Mouse (Mus musculus) limb, embryonic 15.5 days (tissue): ENCODE results near the gene Dnajc12. TPM values are rescaled to one million over a fixed set of nuclear protein-coding genes. Genes with fewer than 3 reads are reported as not detected.
"Not testable (repeated sequence)": the region's sequence is repeated elsewhere in the genome, so short reads cannot be mapped to it uniquely, and the experiment has no call there.

Source experiments
- ATAC-seq: fragments of 200-750 bp; cut with Nextera tagmentation; 2 replicates; pipeline ENCODE4 v1.8.0; 2017; ENCODE audit warnings: low read depth, moderate TSS enrichment; ENCODE audit not compliant: insufficient number of reproducible peaks, low FRiP score, low TSS enrichment
- H3K27ac ChIP-seq: fragments of 300-500 bp; sonication (generic); 2 replicates; pipeline ENCODE4 v1.5.1; 2015; ENCODE audit warnings: moderate library complexity, mild to moderate bottlenecking, inconsistent platforms
- H3K27me3 ChIP-seq: fragments of 300-500 bp; sonication (generic); 2 replicates; pipeline ENCODE4 v1.6.1; 2015; ENCODE audit warnings: inconsistent platforms
- H3K36me3 ChIP-seq: fragments of 300-500 bp; sonication (generic); 2 replicates; pipeline ENCODE4 v1.6.1; 2015; ENCODE audit warnings: inconsistent platforms
- H3K4me1 ChIP-seq: fragments of 300-500 bp; sonication (generic); 2 replicates; pipeline ENCODE4 v1.6.1; 2015; ENCODE audit warnings: inconsistent platforms
- H3K4me2 ChIP-seq: fragments of 300-500 bp; sonication (generic); 2 replicates; pipeline ENCODE4 v1.6.1; 2015; ENCODE audit warnings: mild to moderate bottlenecking, inconsistent platforms
- H3K4me3 ChIP-seq: fragments of 300-500 bp; sonication (generic); 2 replicates; pipeline ENCODE4 v1.5.1; 2015; ENCODE audit warnings: mild to moderate bottlenecking, inconsistent platforms
- H3K9ac ChIP-seq: fragments of 300-500 bp; sonication (generic); 2 replicates; pipeline ENCODE4 v1.6.1; 2015; ENCODE audit warnings: inconsistent platforms
- H3K9me3 ChIP-seq: fragments of 300-500 bp; sonication (generic); 2 replicates; pipeline ENCODE4 v1.6.1; 2016; ENCODE audit warnings: inconsistent platforms
- WGBS: fragments of 180-500 bp; shearing (Covaris S2); methylation state at CpG from one replicate; pipeline ENCODE4 v1.1.7; 2015; 5-methylcytosine and 5-hydroxymethylcytosine counted together
- polyA plus RNA-seq: library from polyadenylated mRNA; unstranded; fragments of >200 nt; fragmentation: Nextera tagmentation; extraction: Ambion mirVana; gene quantifications from 2 replicates; pipeline ENCODE4 v1.2.1, GENCODE M21; 2015

Gene Dnajc12
- polyA plus RNA-seq, 1 experiment from 2014 or later, result 8.3 TPM

DNA sequence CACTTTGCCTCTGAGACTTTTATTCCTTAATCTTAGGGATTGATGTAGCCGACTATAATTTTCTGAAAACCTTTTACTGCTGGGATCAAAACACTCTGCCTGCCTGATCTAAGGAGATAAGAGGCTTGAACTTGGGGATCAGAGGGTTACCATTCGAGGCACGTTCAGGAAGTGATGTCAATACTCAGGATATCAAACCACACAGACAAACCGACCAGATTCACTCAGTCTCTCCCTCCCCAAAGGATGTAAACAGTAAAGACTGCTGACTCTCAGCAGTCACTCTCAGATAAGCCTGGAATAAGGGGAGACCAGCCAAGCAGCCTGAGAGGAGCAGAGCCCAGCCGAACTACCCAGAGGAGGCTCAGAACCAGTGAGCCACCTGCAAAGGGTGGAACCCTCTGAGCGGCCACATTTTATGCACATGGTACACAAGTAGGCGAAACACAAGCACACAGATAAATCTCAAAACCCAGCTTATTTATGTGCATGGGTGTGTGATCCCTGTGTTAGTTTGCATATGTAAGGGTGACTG is 57.5 kb downstream of the Dnajc12 start:
- H3K27ac ChIP-seq, result no peak overlapping the region
- no peak overlapping the region for H3K9ac ChIP-seq
- H3K27me3 ChIP-seq, result no peaks in the 10 kb centered on the region
- H3K4me2 ChIP-seq, result no peak overlapping the region
- no peaks in the 10 kb centered on the region for H3K4me1 ChIP-seq
- no peak for ATAC-seq
- no peak overlapping the region for H3K4me3 ChIP-seq
- H3K9me3 ChIP-seq, result no peaks in the 10 kb centered on the region
- H3K36me3 ChIP-seq, result no peaks in the 10 kb centered on the region
- WGBS, result 66% methylated on average over 7 of the region's 7 CpGs

DNA sequence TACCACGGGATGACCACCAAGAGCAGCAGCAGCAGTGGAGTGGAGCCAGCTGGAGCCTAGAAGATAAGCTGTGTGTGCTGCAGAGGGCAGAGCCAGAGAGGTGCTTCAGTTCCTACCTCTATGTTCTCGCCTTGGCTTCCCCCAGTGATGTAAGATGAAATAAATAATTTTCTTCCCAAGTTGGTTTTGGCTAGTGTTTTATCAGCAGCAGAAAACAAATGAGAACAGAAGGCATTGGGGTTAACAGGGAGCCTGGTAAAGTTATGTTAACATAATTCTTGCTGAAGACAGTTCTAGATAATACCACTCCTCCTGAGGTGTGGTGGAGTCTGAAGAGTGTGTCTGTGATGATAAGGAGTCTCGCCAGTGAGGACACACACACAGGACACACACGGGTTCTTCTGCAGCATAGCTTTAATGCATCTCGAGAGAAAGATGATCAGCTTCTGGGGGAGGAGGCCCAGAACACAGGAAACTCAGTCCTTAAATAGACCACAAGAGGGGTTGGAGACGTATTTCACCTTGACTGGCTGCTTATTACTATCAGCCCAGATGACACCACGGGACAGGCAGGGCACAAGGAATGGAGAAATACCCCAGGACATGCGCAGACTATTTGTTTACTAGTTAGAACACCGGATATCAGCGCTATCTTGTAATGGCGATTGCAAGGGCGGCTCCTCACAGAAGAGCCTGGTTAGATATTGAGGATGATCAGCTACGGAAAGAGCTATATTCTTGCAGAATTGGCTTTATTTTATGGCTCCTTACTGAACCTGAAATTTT is 62.6 kb downstream of the Dnajc12 start:
- not testable (repeated sequence) for H3K4me2 ChIP-seq, ATAC-seq, H3K9me3 ChIP-seq, H3K9ac ChIP-seq, H3K27ac ChIP-seq, H3K4me1 ChIP-seq, H3K4me3 ChIP-seq, H3K27me3 ChIP-seq, H3K36me3 ChIP-seq
- 82% methylated on average over 13 of the region's 13 CpGs for WGBS

DNA sequence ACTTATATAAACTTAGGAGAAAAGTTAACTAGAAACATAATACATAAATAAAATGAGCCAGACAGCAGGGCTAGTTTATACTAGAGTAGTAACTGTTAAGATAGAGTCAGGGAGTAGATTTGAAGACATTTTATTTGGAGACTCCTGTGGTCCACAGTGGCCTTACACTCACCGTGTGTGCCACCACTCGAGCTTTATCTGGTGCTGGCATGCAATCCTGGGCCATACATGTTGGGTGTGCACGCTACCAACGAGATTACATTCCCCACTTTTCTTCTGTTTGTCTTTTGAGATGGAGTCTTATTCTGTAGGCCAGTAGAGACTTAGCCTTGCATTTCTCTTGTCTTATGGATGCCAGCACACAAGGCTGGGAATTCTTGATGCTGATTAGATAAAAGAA is 71.7 kb downstream of the Dnajc12 start:
- Histone ChIP-seq H3K27ac (no peak overlapping the region), H3K4me1 (no peaks in the 10 kb centered on the region), H3K4me2 (no peak overlapping the region), H3K36me3 (no peaks in the 10 kb centered on the region), H3K9me3 (no peaks in the 10 kb centered on the region), H3K27me3 (no peaks in the 10 kb centered on the region), H3K9ac (no peak overlapping the region), H3K4me3 (no peak overlapping the region)
- WGBS, result 87% methylated on average over 4 of the region's 4 CpGs
- ATAC-seq, result no peak

DNA sequence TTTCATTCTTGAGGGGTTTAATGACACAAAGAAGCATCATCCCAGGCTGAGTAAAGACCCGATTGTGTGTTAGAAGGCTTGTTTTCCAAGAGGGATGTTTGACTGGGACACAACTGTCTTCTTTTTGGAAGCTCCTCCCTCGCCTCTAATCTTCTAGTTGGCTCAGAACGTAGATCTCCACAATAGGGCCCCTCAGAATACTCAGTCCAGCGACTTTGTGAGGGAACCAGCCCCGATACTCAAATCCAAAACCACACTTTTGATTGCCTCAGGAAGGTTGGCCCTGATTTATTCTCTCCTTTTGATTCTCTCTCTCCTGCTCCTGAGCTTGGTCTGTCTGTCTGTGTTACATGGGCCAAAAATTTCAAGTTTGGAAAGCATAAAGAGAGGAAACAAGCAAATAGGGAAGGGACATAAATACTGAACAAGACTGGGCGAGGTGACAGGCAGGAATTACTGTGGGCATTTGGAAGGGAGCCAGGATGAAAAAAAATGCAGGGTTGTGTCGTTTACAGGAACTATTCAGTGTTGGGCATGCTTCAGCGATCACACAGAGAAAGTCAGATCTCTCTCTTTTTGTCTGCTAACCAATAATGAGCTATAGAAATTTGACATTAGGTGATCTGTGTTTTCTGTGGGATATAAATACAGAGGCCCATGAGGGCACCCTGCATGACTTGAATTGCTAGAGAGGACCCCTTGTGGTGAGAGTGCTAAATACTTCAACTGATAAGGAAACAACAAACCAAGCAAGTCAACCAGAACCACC is 73.1 kb downstream of the Dnajc12 start:
- Histone ChIP-seq H3K4me1 (no peaks in the 10 kb centered on the region), H3K27ac (no peak overlapping the region), H3K4me2 (no peak overlapping the region), H3K4me3 (no peak overlapping the region), H3K9ac (no peak overlapping the region), H3K27me3 (no peaks in the 10 kb centered on the region), H3K9me3 (no peaks in the 10 kb centered on the region), H3K36me3 (no peaks in the 10 kb centered on the region)
- 50% methylated on average over 8 of the region's 8 CpGs for WGBS
- no peak for ATAC-seq

DNA sequence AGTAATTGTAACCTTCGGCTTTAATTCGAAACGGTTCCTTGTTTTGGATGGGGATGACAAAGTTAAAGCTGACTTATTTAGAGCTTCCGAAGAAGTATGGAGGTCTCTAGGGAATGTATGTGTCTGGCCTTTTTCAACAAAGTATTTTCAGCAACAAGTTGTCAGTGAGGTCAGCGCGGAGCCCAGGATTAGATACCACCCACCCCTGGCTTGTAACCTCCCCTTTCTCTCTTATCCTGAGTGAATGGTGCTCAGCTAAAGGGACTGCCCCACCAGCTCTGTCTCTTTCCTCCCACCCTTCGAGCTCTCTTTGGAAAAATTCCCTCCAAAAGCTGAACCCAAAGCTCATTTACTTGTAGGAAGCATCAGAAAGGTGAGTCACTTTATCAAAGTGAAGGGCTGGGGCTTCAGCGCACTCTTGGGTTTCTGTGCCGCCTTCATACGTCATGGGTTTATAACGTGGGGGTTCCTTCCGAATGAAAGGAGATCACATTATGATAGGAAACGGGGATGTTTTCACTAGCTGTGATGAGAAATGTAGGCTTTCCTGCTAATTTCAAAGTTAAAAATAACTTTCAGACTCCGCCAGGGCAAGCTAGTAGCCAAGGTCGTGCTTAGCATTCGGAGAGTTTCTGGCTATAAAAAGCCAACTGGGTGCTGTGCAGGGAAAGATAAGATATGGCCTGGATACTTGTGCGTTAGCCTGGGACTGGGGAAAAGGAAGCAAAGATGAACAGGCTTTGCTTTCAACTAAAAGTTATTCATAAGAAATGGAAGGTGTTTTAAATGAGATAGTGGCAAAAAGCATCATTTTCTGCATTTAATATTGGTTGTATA is 75.3 kb downstream of the Dnajc12 start:
- 61% methylated on average over 17 of the region's 17 CpGs for WGBS
- H3K4me3 ChIP-seq, result no peak overlapping the region

More for the DNA sequence above, 75.3 kb downstream of the Dnajc12 start:
- no peak overlapping the region for H3K27ac ChIP-seq
- H3K9ac ChIP-seq, result no peak overlapping the region
- no peak for ATAC-seq
- H3K27me3 ChIP-seq, result no peaks in the 10 kb centered on the region
- H3K4me2 ChIP-seq, result no peak overlapping the region
- H3K36me3 ChIP-seq, result no peaks in the 10 kb centered on the region
- H3K4me1 ChIP-seq, result no peaks in the 10 kb centered on the region
- H3K9me3 ChIP-seq, result no peaks in the 10 kb centered on the region

Other genes starting within 250 kb of the Dnajc12 start
- gene Mypn, start 178.5 kb upstream of the Dnajc12 start, polyA plus RNA-seq, result 2.5 and 8.5 TPM in 2 replicates
- gene Herc4, start 138.6 kb upstream of the Dnajc12 start, polyA plus RNA-seq, result 32.0 and 33.9 TPM in 2 replicates
- 3.7 and 4.8 TPM in 2 replicates for gene Sirt1, start 739 bp upstream of the Dnajc12 start, polyA plus RNA-seq
- gene Gm7075, start 39.3 kb downstream of the Dnajc12 start, polyA plus RNA-seq, result not detected in 2 replicates
- gene Ctnna3, start 47.7 kb downstream of the Dnajc12 start, polyA plus RNA-seq, result 0.95 and 1.6 TPM in 2 replicates